Mouse (Mus musculus): ENCODE data around the gene Zfp638.
A peak's percentile ranks its signal among the peaks of the same experiment; 100 is the strongest.
"Not testable (repeated sequence)": the region's sequence is repeated elsewhere in the genome, so short reads cannot be mapped to it uniquely, and the experiment has no call there.

Zfp638 gene

DNA sequence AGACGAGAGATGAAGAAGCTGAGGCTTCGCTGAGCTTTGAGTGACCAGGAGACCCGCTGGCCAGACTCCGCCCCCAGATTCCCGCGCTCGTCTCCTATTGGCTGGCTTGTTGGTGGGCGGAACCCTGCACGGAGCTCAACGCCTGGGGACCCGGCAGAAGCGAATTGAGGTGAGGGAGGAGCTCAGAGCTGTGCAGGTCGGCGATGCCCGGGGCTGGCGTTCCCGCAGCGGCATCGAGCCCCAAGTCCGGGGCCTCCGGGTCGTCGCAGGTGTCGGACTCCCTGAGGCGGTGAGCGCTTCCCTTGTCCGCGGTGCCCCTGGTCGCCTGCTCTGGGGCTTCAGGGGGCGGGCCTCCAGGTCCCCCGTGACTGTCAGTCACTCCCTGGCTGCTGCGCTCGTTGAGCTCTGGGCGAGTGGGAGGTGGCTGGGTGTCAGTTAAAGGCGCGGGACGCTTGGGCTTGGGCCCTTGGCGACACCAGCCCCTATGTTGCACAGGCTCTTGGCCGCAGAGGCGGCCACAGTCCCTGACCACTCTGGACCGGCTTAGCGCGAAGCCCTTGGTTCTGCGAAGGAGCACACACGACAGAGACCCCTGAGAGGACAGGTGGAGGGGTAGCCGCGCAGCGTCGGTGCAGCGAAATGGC is at the start of gene Zfp638:
Gene Zfp638, plus strand, starts transcription at position 156 of the 644 bp plus-strand sequence.
- DNase-seq (ENCODE audit: low spot score in 2 of 2): peak; percentile 88 to 99

DNA sequence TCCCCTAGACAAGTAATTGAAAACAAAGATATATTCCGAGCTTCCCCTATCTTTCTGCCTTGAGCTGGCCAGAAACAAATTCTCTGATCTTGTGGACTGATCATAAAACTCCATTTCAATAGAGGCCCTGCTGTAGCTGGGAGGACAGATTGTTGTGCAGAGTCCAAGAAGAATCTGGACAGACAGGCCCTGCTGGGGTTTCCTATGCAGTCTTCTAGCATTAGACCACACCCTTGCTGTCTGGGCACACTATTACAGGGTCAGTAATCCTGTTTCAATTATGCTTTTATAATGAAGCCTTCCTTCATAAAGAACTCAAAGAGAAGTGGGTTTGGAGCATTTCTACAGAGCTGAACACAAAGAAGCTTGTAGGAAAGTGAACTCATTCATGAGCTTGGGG is 47.9 kb upstream of the Zfp638 start:
- DNase-seq (ENCODE audit: low spot score in 2 of 2): peak in 1 of 2 experiments; percentile 16

DNA sequence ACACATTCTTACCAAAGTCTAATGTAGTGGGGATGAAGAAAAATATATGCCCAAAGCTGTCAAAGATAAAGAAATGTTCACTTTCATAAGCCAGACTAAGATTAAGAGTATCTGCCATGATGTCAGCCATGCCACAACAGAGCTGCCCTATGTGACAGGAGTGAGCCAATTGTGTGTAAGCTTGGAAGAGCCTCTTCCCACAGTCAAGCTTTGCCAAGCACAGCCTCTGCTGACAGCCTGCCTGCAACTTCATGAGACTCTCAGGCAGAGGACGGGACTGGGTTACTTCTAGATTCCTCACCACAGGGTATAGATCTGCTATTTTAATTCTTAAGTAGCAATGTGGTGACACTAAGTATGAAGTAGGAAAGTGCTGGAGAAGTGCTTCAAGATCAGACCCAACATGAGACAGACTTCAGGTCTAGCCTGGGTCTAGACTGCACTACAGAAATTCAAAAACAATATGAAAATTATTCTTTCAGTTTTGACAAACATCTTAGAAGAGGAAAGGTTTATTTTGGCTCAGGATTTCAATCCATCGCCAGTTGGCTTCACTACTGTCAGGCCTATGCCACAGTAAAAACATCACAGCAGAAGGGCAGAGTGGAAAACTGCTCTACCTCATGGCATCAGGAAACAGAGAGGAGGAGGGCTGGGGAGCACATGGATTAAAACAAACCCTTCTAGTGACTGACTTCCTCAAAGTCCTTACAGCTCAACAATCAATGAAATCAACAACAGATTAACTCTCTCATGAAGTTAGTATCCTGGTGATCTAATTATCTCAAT is 46.0 kb upstream of the Zfp638 start:
- no peak for DNase-seq (ENCODE audit: low spot score in 2 of 2)

DNA sequence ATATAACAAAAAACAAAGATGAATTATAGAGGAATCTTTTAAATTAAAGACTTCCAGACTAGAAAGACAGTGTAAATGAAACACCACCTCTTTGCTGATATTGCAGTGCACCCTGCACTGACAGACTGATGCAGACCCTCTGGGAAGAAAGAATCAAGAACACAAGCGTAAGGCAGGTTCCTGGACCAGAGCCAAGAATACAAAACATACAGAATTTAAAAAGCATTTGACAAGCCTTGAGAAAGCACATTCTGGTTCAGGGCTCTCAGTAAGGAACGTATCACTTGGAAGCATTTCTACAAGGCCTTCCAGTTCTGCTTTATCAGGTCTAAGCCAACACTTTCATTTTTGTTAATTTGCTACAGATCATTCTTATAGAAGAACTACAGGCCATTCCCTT is 45.1 kb upstream of the Zfp638 start:
- no peak for DNase-seq (ENCODE audit: low spot score in 2 of 2)

DNA sequence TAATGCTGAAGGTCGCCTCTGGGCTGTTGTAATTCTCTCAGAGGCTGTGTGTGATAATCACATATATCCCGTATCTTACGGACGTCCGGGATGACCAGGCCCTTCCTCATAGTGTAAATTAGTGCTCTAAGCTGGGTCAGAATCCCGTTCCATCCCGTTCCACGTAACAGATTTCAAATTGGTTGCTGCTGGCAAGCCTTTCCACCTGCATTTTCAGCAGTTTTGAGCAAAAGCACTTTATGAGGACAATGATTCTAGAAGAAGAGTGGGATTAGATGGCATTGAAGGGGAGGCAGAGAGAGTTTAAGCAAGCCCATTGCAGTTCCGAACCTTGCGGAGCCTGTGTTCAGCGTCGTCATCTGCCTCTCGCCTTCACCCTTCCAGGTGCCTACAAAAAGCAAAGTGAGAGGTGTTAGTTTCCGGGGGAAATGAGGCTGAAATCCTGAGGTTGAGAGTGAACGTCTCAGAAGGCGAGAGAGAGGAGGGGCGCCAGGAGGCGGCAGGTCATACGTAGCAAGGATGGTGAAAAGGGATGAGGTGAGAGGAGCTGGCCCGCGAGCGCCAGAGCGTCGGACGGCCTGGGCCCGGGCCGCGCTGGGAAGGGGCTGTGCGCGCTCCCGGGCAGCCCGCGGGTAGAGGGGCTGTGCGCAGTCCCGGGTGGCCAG is 35.8 kb upstream of the Zfp638 start:
- DNase-seq (ENCODE audit: low spot score in 2 of 2): no peak

DNA sequence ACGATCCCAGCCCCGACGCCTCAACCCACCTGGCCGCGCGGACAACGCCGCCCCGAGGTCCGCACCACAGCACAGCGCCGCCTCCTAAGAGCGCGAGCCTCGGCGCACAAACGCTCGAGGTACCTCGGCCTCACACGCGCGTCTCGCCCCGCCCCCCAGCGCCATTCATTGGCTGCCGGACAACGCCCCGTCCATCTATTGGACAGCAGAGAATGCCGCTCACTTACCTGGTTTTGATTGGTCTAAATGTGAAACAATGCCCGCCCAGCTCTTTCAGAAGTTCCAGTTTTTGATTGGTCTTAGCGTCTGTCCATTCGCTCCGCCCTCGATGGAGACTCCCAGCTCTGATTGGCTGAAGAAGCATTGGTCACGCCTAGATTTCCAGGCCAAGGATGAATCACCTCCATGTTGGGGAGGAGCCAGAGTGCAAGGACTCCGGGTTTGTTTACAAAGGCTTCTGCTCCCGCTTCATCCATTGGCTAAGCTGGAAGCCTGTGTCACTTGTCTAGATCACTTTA is 35.2 kb upstream of the Zfp638 start, which contains the start of gene Paip2b:
Gene Paip2b, minus strand, starts transcription at position 136 of the 518 bp plus-strand sequence.
- peak; percentile 91 to 97 for DNase-seq (ENCODE audit: low spot score in 2 of 2)

DNA sequence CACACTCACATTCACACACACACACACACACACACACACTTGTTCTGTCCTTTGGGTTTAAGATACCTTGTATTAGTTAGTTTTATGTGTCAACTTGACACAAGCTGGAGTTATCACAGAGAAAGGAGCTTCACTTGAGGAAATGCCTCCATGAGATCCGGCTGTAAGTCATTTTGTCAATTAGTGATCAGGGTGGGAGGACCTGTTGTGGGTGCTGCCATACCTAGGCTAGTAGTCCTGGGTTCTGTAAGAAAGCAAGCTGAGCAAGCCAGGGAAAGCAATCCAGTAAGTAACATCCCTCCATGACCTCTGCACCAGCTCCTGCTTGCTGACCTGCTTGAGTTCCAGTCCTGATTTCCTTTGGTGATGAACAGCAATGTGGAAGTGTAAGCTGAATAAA is 34.5 kb upstream of the Zfp638 start:
- DNase-seq (ENCODE audit: low spot score in 2 of 2): not testable (repeated sequence)

DNA sequence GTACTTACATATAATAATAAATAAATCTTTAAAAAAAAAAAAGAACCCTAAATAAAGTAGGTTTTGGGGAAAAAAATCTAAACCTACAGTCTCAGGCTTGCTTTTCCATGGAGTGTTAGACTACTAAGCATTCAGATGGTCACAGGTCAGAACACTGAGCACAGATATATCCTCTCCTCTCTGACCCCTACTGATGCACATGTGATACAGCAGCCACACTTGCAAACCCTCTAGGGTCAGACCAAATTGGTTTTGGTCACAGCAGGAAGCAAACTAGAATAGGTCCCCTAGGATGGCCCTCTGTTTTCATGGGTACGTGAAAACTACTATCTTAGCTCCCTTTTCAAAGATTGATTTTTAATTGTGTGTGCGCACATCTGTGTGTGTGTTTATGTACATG is 30.1 kb upstream of the Zfp638 start:
- no peak for DNase-seq (ENCODE audit: low spot score in 2 of 2)

DNA sequence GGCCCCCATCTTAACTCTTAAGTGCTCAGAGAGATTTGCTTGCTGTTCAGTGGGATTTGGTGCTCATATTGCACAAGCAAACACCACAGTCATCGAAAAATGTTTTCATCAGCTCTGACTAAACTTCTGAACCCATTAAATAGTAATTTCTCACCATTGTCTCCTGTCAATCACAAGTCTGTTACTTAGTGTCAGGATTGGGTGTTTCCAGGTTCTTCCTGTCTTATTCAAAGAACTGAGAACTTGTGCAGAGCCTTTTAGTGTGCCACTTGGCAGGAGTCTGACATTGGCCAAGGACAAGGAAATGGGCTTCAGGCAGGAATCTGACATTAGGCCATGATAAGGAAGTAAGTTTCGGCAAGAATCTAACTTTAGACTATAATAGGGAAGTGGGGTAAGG is 28.9 kb upstream of the Zfp638 start:
- DNase-seq (ENCODE audit: low spot score in 2 of 2): no peak

DNA sequence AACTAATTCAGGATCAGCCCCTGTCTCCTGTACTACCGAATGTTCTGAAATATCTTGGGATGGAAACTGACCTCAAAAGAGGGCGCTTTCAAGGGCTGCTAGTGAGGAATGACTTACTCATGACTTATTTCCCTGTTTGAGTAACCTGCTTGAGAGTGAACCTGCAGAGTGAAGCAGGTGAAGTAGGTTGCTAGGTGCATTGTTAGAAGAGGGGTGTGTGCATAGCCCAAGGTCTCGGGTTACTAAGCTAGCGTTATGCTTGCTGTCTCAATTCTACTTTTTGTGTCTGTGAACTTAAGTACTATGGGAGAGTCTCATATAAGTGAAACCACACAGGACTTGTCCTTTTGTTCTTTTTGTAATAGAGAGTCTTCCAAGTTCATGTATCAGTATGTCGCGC is 26.8 kb upstream of the Zfp638 start:
- no peak for DNase-seq (ENCODE audit: low spot score in 2 of 2)

DNA sequence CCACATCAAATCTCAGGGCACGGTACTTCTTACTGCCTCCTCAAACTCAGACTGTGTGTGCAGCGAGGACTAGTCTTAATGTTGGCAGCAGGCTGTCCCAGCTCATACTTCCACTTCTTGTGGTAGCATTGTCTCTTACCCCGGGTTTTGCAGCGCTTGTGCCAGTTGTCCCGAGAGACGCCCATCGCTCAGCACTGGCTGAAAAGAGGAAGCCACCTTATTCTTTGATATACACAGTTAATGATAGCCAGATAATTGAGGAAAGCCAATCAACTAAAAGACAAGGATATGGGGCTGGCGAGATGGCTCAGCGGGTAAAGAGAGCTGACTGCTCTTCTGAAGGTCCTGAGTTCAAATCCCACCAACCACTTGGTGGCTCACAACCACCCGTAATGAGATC is 22.0 kb upstream of the Zfp638 start:
- no peak for DNase-seq (ENCODE audit: low spot score in 2 of 2)

DNA sequence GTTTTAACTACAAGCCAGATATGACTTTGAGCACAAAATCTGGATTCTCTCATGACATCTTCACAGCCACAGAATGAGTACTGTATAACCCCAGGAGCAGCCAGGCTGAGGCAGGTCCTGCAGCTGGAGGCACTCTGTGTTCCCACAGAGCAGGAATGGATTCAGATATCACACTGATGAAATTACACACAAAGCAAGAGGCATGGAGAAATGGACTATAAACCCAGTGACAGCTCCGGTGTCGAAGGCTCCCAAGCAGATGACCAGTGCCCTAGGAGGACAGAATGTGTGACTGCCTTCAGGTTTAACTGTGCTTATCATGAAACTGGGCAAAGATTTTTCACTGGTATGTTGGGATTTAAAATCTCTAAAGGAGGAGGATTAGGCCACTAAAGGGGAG is 20.8 kb upstream of the Zfp638 start:
- DNase-seq (ENCODE audit: low spot score in 2 of 2): no peak

DNA sequence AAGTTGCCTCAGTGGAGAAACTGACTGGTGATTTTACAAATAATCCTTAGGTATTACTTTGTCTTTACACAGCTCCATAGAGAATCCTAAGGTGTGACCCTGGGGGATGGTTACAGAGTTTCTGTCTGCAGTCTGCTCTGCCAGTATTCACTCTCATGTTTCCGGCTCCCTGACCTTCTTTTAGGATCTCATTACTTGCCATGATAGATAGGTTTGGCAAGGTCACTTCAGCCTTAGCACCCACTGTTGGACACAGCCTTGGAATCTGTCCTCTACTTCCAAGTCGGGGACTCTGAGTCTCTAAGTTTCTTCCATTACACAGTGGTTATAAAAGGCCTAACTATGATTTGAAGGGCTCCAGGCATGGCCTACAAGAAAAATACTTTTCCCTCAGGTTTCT is 17.5 kb upstream of the Zfp638 start:
- no peak for DNase-seq (ENCODE audit: low spot score in 2 of 2)

DNA sequence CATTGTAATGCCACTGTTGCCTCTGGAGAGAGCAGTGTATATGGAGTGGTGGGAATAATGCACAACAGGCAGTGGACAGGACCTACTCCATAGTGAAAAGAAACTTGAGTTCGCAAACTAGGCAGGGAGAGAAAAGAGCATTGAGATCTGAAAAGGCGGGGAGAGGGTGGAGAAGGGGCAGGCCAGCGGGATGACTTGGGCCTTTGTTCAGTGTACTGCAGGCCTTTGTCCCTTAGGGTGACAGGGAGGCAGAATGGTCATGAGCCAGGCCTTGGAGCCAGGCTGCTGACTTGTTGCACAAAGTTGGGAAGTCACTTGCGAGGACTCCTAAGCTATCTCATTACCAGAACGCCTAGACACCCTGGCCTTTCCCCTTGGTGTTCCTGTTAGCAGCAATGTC is 9.4 kb upstream of the Zfp638 start:
- no peak for DNase-seq (ENCODE audit: low spot score in 2 of 2)

DNA sequence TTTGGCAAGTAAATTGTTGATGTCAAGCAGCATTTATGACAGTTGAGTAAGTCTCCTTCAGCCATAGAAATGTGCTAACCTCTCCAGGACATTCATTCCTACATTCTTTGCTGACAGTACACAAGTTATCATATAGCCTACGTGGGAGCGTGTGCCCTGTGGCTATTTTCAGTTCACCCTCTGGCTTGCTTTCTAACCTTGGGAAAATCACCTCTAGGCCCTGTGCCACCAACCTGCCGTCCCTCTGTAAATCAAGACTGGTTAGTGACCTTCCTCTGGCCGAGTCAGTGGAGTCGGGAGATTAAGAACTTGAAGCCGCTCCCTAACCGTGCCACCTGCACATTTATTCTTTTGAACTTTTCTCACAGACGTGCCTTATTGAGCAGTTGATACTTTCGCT is 6.9 kb upstream of the Zfp638 start:
- DNase-seq (ENCODE audit: low spot score in 2 of 2): no peak

DNA sequence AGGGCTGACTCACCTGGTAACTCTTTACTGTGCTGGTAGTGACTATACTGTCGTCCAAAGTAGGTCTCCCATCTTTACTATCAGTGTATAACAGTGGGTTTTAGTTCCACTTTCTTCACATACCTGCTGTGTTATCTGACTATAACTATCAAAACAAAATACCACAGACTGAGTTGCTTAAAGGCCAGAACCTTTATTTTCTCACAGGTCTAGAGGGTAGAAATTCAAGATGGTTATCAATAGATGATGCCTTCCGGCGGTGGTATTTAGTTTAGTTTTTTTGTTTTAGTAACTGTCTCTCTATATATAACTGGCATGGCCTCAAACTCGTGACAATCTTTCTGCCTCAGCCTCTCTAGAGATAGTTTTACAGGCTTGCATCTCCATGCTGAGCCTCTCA is 3.4 kb upstream of the Zfp638 start:
- no peak for DNase-seq (ENCODE audit: low spot score in 2 of 2)

DNA sequence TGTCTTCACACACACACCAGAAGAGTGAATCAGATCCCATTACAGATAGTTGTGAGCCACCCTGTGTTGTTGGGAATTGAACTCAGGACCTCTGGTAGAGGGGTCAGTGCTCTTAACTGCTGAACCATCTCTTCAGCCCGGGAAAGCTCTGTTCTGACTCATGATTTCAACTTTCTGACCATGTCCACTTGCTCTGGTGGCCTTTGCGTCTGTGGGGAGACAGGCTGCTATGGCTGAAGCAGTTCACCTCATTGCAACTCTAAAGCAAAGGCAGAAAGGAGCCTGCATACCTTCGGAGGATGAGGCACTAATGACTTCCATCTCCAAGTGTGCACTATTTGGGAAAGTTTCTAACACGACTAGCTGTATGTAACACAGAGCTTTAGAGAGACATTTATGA is 486 bp upstream of the Zfp638 start:
- DNase-seq (ENCODE audit: low spot score in 2 of 2): no peak

DNA sequence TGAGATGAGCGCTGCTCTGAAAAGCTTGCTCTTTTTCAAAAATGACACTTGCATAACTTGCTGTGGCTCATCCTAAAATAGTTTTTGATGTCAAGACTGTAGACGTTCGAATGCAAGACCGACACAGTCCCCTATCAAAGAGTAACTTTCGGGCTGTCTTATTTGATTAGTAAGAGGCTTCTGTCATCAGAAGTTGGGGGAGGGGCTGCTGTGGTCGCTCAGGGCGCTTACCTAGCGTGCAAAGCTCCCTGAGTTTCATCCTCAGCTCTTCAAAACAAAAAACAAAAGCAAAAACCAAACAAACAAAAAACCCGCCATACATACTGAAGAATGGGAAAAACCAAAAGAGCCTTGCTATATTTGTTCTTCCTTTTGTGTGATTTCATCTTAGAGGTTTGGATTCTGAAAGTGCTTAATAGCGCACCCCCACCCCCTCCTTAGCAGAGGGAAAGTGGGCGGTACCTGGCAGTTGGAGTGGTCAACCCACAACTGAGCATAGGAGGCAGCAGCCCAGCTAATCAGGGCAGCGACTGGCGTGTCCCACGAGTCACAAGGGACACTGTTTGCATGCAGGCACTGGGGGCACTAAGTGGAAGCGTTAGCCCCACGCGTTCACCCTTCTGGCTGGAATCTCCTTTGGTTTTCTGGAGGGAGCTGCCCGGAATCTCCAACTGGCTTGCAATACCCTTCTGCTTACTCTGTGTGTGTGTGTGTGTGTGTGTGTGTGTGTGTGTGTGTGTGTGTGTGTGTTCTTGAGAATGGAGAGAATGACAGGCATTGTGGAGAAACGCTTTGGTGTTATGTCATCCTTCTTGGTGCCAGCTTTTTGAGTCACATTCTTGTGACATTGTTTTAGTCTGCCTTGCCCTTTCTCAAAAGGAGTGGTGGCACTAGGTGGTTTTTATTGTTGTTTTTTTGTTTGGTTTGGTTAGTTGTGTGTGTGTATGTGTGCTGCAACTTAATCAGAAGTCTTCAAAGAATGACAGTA is 983 bp downstream of the Zfp638 start:
- peak; percentile 3 to 22 for DNase-seq (ENCODE audit: low spot score in 2 of 2)

DNA sequence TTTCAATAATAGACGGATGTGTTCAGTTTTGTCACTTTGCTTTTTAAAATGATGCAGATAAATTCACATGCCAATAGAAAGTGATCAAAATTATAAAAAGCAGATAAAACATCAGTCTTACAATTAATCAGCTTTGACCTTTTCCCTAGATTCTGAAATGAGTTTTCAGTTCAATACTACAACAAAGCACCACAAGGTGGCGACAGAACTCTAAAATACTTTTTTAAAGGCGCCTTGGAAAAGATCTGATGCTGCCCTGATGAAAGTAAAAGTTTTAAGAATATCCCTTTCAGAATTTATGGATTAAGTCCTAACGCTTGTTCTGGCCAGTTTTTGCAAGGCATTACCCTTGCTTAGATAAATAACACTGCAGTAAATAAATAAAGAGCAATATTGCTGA is 12.9 kb downstream of the Zfp638 start:
- DNase-seq (ENCODE audit: low spot score in 2 of 2): peak; percentile 9 to 12

DNA sequence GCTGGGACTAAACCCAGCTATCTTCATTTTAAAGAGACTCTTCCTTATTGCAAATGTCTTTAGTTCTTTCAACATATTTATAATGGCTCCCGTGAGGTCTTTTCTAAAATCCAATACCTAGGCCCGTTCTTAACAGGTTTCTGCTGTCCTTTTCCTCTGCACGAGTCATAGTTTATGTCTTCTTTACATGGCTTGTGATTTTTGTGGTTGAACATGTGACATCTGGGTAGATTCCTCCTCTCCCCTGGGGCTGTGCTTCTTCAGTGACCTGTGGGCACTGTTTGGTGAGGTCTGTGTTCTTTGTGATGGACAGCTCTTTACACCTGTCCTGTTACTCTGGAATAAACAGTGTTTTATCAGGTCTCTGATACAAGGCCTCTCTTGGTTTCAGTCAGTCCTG is 19.9 kb downstream of the Zfp638 start:
- DNase-seq (ENCODE audit: low spot score in 2 of 2): no peak

DNA sequence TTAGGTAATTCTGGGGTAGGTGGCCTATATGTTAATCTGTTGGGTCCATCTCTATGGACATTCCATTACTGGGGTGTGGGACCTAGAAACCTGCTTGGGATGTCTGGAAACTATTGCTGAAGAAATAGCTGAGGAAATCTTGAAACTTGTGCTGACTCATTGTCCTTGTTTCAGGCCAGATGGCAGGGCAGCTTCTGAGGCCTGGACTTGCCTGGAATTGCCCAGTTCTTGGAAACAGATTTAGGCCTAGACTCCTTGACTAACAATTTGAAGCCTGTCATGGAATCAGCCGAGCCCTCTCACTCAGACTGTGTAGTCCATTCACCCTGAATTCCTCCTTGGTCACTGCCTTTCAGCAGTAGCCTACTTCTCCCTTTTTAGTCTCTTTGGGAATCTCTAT is 21.9 kb downstream of the Zfp638 start:
- DNase-seq (ENCODE audit: low spot score in 2 of 2): no peak

Data from urinary bladder, adult 18-20 months (tissue).